Mouse (Mus musculus): ENCODE data around the gene Lifr.

- TF ChIP-seq POLR2A (IDR thresholded peaks at IDR 0.05; ENCODE audit: extremely low read depth, insufficient read depth, low read length): no peak
- TF ChIP-seq CTCF (IDR thresholded peaks at IDR 0.05; ENCODE audit: low read depth, low read length): no peak
Observed at GRCm38 (mm10) chr15:7118849-7119248, 28.4 kb downstream of the Lifr start.
